Mouse (Mus musculus): ENCODE measurements at regions not wholly inside any gene's neighbourhood (a gene's known extent, or its start where the extent isn't known, plus 50 kb on each side); places are given as distances from the start of the nearest gene placed in this dataset.
A peak's percentile ranks its signal among the peaks of the same experiment; 100 is the strongest.

DNA sequence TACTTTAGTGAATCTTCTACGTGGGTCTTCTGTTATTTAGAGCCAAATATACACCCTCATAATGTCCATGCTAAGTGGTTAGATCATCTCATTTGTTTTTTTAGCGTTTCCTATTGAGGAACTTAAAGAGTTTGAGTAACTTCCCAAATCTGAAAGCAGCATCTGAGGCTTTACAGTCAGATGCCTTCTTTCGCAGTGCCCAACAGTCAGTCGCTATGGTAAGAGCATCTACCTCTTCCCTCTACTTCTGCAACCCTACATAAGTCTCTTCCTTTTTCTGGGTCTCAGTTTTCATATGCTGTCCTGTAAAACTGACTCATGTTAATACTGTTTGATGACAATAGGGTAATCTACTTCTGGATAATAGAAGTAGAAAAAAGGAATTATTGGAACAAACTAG, 146.8 kb downstream of the Ktn1 start:
- DNase-seq (ENCODE audit: low spot score): no peak

DNA sequence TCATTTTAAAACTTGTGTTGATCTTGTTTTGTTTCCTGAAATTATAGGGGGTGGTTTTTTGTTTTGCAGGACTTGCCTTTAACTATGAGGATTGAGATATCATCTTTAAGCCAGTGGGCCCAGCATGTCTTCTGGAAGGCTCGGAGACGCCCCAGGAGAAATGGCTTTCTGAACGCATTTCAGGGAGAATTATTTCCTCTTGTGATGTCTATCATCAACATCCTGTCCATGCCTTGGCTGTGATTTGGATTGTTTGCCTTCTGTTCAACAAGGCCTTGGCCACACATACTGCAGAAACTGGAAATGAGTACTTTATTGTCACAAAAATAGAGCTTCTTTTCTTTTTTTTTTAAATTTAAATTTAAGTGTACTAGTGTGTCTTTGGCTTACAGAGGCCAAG, 150.0 kb downstream of the Ktn1 start:
- no peak for DNase-seq (ENCODE audit: low spot score)

DNA sequence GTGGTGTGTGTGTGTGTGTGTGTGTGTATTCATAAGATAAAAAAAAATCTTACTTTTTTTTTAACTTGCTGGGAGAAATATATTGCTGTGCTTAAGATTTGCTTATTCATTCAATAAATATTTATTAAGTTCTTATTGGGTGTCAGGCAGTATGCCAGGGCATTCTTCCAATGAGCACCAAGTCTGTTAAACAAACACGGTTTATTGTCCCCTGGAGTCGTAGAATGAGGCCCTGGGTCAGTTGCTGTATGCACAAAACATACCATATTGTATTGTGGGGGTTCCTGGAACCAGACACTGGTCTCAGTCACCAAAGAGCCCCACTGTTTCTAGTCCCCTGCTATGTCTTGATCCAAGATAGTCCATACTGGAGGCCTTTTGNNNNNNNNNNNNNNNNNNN, 151.3 kb downstream of the Ktn1 start:
- DNase-seq (ENCODE audit: low spot score): no peak

DNA sequence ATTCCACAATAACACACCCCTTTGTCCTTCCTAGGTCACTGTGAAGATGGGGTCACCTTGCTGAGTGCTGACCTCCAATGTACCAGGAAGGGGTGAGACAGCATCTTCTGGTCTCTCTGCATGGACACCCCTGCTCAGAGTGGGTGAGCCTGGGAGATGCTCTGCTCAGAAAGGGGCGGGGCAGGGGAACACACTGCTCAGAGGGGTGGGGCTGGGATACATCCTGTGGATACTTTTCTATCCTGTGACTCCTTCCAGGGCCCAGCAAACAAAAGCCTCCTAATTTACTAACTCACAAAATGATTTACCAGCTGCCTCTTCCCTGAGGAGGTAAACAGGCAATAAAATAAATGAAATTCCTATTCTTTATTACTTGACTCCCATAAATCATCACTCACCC, 157.0 kb downstream of the Ktn1 start:
- no peak for DNase-seq (ENCODE audit: low spot score)

DNA sequence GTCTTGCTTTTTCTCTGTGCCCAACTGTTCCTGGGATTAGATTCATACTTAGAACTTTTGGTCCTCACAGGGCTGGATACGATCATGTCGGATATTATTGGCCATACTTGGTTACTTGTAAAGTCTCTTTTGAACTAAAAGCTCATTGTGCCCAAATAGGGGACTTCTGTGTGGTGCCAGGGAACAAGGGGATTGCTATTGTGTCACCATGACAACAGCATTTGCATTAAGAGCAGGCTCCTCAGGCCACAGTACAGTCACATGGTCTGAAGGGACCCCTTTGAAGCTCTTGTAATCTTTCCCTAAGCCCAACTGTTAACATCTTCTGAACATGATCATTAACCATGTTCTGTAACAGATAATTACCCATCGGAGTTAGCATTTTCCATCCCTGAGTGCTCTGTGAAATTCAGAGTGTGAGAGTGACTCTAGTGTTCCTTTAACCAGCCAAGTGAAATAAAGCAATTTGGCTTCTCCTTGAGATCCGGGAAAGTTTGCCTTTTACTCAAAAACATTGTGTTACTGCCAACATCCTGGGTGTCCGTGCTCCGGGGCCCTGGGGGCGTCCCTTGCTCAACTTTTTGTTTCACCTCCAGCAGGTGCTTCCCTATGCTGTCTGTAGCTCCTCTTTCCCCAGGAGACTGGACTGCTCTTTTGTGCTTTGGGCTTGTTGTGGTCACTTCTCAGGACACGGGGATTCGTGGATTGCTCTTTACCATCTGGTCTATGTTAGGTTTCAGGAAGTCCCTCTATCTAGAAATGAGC, 157.7 kb downstream of the Ktn1 start:
- peak; percentile 21 for DNase-seq (ENCODE audit: low spot score)

DNA sequence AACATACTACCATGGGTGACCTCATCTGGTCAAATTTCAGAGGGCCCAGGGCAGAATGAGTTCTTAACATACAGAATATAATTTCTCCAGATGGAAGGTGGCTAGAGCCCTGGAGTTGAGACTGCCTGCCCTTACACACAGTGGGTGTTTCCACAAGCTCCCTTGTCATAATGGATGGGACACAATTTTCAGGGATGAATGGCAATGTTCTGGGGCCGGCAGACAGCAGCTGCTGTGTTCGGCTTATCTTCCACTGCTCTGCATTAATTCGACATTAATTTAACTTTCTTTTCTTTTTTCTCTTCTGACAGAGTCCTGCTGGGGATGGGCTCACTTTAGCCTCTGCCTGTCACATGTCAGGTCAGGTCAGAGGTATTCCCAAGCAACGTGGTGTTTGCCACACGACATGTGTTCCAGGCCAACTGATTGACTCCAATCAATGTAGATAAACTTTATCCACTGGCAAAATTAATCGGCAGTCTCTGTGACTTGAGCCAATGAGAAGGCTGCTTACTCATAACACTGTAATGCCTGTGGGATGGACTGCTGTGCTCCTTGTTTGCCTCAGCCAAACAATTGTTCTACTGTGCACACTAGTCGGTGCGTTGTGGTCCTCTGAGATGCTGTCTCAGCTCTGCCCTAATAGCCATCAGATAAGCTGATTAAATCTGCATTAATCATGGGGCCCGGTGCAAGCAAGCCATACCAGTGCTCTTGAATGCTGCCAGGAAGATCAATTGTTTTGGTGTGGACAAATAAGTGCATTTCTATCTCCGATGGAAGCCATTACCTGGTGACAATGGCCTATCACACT, 160.1 kb downstream of the Ktn1 start:
- DNase-seq (ENCODE audit: low spot score): peak; percentile 50

DNA sequence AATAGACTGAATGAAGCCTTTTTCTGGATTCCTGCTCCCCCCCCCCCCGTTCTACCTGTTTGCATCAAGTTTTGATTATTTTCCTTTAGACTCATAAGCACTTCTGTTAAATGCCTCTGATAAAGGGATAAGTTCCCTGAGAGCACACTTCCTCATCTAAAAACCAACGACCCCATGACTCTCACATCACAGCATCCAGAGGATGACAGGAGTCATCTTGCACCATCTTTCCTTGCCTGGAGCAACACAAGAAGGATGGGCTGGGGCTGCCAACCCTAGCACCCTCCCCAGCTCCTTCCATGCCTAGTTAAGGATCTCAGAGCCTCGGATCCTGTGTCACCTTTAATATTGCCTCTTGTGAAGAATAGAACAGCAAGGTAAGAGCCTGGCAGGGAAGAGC, 170.0 kb downstream of the Ktn1 start:
- no peak for DNase-seq (ENCODE audit: low spot score)

DNA sequence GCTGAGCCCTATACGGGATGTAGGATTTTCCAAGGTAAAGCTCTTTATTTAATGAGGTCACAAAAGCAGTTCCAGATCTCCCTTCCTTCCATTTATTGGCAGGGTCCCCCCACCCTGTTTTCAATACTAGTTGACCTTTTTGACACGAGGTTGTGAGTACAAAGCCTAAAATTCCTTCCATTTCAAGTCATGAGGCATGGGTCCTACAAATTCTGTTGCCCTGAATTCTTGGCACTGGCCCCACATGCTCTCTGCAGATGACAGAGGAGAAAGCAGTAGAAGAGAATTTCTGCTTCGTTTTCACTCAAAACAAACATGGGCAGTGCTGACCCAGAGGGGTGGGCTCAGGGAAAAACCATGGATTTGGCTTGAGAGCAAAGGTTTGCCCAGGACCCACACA, 170.4 kb downstream of the Ktn1 start:
- DNase-seq (ENCODE audit: low spot score): no peak

DNA sequence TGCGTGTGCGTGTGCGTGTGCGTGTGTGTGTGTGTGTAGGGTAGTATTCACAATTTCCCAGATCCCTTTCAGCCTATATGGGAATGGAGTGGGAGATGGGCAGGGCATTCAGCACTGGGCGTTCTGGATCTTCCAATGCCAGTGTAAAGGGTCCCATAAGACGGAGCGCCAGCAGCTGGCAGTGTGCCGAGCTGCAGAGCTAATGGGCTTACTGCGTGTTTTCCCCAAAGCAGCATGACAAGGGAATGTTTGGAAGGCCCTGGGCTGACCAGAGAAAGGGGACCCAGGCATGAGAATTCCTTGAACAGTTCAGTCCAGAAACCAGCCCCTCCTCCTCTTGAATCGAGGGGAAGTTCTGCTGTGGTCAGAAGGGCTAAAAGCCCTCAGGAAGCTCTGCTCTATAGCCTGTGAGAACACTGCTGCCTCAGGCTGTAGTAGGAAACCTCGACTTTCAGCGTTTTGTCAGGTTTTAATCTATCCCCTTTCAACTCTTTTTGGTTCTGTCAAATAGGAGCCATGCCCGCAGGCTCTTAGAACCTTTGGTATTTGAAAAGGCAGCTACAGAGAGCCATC, 172.4 kb downstream of the Ktn1 start:
- no peak for DNase-seq (ENCODE audit: low spot score)

DNA sequence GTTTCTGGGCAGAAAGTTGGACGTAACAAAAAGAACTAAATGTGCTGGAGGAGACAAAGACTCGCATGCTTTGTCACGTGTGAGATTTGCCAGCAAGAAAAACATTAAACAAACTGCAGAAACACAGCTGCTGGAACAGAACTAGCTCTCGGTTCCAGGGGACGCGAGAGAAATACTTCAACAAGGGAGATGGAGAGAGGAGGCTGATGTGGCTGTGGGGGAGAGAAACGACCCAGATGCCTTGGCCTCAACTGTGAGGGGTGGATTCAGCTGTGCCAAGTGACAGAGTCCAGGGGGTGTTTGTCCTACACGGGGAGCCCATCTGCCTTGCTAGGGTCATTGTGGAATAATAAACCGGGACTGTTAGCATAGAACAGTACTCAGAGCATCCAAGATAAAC, 174.9 kb downstream of the Ktn1 start:
- no peak for DNase-seq (ENCODE audit: low spot score)

DNA sequence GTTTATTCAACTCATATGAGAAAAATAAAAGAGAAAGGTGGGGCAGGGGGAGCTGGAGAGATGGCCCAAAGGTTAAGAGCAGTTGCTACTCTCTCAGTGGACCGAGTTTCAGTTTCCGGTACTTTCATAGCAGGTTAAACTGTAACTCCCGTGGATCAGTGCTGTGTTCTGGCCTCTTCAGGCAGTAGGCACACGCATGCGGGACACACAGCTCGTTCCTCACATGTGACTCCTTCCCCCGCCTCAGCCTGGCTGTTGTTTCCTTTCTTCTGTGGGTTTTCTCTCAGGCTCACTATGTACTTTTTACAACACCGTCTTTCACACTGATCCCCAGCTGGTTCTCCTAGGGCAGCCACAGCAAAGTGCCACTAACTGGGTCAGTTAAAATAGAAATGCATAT, 175.4 kb downstream of the Ktn1 start:
- DNase-seq (ENCODE audit: low spot score): no peak

DNA sequence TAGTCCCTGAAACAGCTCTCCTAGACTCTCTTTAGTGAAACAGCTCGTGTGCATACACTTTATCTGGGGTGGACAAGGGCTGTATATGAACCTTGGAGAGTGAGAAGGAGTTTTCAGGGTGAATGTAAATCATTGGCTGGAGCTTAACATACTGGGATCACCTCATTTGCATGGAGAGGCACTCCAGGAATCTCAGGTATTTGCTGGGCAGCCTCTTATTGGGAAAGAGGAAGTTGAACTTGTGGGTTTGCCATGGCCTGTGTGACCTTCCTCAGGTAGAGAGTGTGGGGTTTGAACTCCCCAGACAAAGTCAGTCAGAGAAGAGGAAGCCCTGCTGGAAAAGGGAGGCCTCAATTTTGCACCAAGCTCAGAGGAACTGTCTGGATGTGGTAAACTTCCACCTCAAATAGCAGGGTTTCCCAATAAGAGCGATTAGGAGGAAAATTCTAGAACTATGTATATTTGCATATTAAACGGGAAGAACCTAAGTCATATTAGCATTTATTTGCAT, 177.3 kb downstream of the Ktn1 start:
- DNase-seq (ENCODE audit: low spot score): no peak

DNA sequence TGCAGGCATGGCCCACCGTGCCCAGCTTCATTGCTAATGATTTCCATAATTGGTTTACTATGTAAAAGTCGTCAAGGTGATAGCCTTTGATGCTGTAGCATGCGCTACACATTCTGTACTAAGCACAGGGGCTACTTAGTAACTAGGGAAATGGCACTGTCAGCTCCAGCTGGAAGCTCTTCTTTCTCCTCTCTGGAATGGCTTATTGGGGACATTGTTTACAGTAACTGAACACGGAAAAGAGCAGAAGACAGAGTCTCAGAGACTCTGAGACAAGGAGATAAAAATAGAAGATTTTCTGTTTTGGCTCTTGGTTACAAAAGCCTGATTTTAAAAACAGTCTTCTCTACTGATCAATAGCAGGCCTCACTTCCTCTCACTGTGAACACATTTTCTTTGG, 178.3 kb downstream of the Ktn1 start:
- DNase-seq (ENCODE audit: low spot score): no peak

DNA sequence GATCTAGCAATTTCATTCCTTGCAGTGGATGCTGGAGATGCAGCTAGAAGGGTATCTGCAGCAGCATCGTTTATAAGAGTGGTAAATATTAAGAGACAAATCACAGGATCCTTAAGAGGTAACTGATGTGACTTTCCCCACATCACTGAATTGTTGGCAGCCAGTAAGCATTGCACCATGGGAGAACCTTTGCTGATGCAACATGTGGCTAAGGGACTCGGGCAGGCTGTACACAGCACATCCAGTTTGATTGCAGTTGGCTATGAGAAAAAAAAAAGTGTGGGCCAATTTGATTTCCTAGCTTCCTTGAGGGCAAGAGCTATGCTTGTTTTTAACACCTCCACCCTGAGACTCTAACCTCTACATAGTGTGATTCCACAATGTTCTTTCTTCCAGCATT, 179.4 kb downstream of the Ktn1 start:
- no peak for DNase-seq (ENCODE audit: low spot score)

DNA sequence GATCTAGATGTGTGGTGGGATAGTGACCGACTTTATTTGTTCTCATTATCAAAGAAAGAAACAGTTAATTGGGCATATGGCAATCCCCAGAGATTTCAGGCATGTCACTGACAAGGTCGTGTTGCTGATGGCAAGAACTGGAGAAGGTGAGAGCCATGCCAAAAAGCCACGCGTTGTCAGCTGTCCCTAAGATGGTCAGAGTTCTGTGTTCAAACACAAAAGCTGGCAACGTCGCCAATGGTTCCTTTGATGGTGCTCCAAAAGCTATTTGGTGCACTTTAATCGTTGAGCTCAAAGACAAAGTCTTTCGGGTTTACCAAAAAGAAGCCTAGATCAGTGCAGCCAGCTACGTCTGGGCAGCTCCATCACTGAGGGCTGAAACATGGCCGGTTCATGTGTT, 185.4 kb downstream of the Ktn1 start:
- no peak for DNase-seq (ENCODE audit: low spot score)

DNA sequence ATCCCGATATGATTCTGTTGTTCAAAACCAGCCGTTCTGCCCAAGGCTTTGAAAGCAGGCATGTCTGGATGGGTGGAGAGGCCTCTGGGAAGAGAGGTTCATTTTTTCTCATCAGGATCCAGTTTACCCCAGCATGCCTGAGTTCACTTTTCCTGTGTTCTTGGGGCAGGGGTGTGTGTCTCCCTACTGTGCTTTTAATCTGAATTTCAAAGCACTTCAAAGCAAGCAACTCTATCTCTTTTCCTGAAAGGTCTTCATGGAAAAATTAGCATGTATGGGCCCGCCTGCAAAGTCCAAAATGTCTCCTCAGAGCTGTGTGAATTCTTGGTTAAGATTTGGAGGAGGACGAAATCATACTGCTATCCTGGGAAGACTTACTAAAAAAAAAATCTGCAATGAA, 187.2 kb downstream of the Ktn1 start:
- no peak for DNase-seq (ENCODE audit: low spot score)

DNA sequence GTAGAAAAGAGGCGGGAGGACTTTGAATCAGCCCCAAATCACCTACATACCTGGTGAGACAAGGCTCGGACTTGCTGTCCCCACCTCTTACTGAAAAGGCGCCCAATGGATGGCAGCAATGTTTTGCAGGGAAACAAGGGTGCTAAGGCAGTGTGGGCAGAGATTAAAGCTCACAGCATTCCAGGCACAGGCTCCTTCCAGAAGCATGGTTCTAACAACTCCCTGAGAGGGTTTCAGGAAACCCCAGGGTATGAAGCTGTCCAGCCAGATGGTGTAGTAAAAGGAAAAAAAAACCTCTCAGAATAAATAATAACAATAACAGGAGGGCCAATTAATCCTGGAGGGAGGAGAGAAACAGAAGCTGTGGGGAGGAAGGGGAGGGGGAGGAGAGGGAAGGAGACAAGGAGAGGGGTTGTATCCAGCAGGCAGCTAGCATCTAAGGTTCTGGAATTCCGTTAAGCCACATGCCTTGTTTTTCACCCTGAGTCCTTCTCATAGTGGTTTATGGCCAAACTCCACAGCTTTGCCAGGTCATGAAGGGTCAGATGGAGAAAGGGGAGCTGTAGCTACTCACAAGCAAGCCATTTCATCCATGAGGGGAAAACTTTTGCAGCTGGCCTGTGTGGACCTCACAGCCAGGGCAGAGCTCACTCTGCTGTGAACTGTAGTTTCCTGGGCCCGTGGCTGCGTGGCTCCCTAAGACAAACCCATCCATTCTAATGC, 191.4 kb downstream of the Ktn1 start:
- no peak for DNase-seq (ENCODE audit: low spot score)

DNA sequence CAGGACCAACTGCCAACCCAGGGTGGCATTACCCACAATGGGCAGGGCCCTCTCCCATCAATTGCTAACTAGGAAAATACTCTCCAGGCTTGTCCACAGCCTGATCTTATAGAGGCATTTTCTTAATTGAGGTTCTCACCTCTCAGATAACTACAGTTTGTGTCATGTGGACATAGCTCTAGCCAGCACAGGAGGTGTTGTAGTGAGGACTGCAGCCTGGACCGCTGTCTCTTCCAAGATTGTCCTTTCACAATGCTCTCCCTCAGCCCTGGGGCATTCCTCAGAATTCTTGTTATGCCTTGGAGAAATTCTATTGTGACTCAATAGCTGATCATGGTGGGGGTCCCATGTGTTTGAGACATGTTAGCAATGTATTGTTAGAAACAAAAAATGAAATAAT, 196.1 kb downstream of the Ktn1 start:
- no peak for DNase-seq (ENCODE audit: low spot score)

DNA sequence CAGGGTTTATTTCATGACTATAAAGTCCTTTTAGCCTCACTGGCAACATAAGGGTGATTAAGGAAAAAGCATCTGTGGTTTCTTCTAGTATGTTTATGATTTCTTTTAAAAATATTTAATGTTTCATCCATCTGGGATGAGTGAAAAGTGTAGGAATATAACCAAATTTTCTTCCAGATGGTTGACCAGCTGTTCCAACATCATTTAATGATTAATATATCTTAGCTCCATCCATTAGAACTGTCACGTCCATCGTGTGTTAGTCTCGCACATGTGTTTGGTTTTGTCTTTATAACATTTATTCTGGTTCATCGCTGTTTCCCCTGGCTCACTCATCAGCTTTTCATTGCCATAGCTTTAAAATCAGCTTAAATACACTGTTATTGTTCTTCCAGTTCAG, 200.6 kb downstream of the Ktn1 start:
- DNase-seq (ENCODE audit: low spot score): no peak

DNA sequence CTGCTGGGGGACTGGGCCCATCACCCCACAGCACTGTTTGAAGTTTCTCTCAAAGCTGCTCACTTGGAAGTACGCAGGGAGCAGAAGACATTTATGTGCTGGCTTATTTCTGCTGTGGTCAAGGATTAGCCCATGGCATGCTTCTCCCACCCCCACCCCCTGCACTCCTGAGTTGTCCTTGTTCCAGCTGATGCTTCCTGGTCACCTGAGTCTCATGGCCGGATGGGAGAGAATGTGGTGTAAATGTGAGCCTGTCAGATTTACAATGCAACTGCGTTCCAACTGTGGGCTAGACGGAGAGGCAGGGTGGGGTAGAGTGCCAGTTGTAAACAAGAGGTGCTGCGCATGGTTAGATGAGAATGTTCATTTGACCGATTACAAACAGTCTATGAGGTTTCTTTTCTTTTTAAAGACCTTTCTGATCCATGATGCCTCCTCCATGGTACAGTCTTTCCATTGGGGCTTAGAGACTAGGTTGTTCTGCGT, 208.1 kb downstream of the Ktn1 start:
- DNase-seq (ENCODE audit: low spot score): no peak

DNA sequence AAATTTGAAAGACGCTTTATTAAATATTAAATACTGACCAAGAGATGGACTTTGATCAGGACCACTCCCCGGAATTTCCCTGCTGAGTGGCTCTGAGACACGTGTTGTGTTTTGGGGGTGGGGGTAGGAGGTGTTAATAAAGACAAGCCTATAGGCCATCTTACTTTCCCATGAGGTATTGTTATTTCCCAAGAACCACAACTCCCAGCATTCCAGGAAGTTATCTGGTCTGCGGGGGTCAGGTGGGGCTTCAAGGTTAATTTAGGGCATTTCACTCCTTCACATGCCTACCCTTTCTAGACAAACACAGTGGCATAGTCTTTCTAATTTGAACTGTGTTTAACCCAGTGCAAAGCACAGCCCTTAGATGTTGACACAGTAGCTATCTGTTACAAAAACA, 209.0 kb downstream of the Ktn1 start:
- DNase-seq (ENCODE audit: low spot score): no peak

All from retina, embryonic 14.5 days (tissue).